Mouse (Mus musculus) gastrocnemius, adult 8-10 months (tissue): ENCODE data around the gene Dysf. TPM values are rescaled to one million over a fixed set of nuclear protein-coding genes. Genes with fewer than 3 reads are reported as not detected.

Experiments used
- DNase-seq, 2 experiments: peaks; one replicate each; pipeline ENCODE4 v3.0.0; 2022; ENCODE audit warnings: low spot score in 2 of 2
- total RNA-seq, 4 experiments: library from RNA; stranded (reverse); gene quantifications; 2 replicates each; pipeline ENCODE4 v1.2.4; 2022

Gene Dysf
- total RNA-seq, 4 experiments from 2014 or later: 65.1 to 102 (median 78.7) TPM

DNA sequence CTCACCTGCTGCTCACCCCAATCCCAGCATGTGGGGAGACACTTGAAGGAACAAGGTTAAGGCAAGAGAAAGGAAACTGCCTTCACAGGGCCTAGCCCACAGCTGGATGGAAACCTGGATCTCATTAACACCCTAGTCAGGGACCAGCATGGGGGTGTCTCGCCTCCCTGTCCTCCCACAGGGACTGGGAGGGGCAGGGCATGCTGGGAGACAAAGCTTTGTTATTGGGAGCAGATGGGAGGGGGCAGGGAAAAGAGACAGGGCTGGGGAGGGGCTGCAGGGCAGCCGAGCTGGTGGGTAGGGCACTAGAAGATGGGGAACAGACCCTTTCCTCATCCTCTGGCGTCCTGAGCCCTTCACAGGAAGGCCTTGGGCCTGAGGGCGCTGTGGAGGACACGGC, 220.4 kb downstream of the Dysf start:
- no peak for DNase-seq

GRCm38 (mm10) chr6:84229739-84230138, 221.3 kb downstream of the Dysf start:
- DNase-seq: no peak

- no peak for DNase-seq
Observed at GRCm38 (mm10) chr6:84231108-84231507, 222.7 kb downstream of the Dysf start.

- DNase-seq: no peak
Observed at GRCm38 (mm10) chr6:84232063-84232760, 223.8 kb downstream of the Dysf start.

DNA sequence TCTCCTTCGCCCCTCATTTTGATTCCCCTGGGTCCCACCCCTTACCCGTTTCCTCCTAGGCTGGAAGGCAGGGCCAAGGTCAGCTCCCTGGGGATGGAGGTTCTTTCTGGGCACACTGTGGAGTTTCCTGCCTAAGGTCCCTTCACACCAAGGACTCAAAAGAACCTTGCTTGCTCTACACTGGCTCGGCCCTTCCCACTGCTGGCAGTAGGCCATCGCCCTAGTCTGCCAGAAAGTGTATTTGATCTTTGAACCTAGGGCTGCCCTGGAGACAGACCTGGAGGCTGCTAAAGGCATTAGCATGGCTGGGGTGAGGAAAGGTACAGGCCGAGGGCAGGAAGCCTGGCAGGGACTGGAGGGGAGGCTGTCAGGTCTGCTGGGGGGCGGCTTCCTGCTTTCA, 225.4 kb downstream of the Dysf start:
- no peak for DNase-seq

DNA sequence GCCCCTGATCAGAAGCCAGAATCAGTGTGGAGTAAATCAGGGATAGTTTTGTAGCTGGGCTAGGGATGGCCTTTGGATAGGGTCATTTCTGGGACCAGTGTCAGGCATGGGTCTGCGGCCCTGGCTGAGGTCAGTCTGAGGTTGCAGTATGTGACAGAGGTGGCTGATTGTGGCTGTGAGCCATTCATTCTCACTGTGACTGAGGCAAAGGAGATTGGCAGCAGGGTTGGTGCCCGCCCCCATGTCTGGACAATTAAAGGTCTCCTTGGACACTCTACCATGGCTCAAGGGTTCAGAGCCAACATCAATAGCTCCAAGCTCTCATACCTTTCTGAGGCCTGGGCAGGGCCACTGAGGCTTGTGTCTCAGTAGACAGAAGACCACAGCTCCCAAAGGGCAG, 227.0 kb downstream of the Dysf start:
- no peak for DNase-seq

GRCm38 (mm10) chr6:84243385-84243784, 235.0 kb downstream of the Dysf start:
- DNase-seq: no peak

DNA sequence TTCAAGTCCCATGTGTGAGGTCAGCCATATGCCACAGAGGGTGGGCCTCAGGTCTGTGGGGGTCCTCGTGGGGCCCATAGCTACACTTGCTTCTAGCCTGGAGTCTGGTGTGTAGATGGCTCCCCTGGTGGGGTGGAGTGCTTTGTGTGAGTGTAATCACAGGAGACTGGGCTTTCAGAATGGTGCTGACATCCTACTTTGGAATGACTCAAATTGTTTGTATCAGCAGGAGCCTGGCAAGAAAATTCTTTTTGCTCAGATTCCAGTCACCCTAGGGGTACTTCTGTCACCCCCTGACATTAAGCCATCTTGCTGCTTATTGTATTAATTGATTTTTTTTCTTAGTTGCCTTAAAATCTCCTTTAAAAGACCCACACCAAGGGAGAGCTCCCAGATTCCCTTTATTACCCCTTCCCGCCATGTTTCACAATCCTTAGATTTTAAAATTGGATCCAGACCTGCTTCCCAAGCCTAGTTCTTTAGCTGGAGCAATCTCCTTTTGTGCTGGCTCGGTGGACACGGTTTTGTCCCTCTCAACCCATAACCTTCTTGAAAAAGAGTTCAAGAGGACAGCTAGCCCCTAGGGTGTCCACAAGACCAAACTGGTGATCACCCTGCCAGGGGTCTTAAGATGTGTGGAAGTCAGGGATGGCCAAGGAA, 237.8 kb downstream of the Dysf start:
- DNase-seq: no peak

GRCm38 (mm10) chr6:84246979-84247378, 238.6 kb downstream of the Dysf start:
- DNase-seq: no peak

Other genes with a start within 250 kb of the Dysf start
- gene Ankrd53, start 245.9 kb upstream of the Dysf start, total RNA-seq: not detected
- gene Tex261, start 232.8 kb upstream of the Dysf start, total RNA-seq: 10 to 100 TPM; 46.9 to 56.0 (median 53.8) TPM
- gene Nagk, start 213.6 kb upstream of the Dysf start, total RNA-seq: 1 to 10 TPM; 6.2 to 7.6 (median 7.1) TPM
- gene Paip2b, start 176.8 kb upstream of the Dysf start, total RNA-seq: 100 to 1,000 TPM in 1 of 4 experiments, 10 to 100 TPM in 3; 87.8 to 128 (median 93.8) TPM
- 10 to 100 TPM; 32.2 to 49.2 (median 42.0) TPM for gene Zfp638, start 141.5 kb upstream of the Dysf start, total RNA-seq